Mouse (Mus musculus) thymus, postnatal 0 days (tissue): ENCODE results near the gene Tmem14c. TPM values are rescaled to one million over a fixed set of nuclear protein-coding genes. Genes with fewer than 3 reads are reported as not detected.

ENCODE experiments used
- DNase-seq: peaks from one replicate; pipeline ENCODE4 v3.0.0-alpha.2; 2015; ENCODE audit warnings: low spot score
- polyA plus RNA-seq: library from polyadenylated mRNA; unstranded; fragments of >200 nt; fragmentation: Nextera tagmentation; extraction: Ambion mirVana; gene quantifications from 2 replicates; pipeline ENCODE4 v1.2.1, GENCODE M21; 2015

Tmem14c gene
- polyA plus RNA-seq, 1 experiment from 2014 or later, result 260 TPM

DNA sequence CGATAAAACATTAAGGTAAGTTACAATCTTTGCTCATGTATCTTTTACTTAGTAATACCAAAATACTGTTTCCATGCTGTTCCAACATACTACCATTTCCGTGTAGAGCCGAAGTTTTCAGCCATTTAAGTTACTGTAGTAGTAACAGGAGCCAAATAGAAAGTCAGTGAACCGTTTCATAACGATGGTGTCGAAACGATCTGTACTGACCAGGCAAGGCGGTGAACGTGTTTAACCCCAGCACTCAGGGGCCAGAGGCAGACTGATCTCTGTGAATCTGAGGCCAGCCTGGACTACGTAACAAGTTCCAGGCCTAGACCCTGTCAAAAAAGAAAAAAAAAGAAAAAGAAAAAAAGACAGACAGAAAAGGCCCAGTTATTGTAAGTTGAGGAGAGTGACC is 7.8 kb upstream of the Tmem14c start:
- DNase-seq, result no peak

DNA sequence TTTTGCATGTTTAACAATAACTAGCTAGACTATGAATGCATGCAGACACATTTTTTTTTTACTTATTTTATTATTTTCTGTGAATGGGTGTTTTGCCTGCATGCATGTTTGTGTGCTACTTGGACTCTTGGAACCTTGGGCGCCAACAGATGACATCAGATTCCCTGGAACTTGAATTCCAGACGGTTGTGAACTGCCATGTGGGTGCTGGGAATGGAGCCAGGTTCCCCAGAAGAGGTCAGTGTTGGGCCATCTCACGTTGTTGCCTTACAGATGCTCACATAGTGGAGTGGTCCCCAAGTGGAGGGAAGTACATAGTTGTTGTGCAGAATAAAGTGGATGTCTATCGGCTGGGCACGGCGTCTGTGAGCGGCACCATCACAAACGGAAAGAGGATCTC is 7.1 kb upstream of the Tmem14c start:
- no peak for DNase-seq

DNA sequence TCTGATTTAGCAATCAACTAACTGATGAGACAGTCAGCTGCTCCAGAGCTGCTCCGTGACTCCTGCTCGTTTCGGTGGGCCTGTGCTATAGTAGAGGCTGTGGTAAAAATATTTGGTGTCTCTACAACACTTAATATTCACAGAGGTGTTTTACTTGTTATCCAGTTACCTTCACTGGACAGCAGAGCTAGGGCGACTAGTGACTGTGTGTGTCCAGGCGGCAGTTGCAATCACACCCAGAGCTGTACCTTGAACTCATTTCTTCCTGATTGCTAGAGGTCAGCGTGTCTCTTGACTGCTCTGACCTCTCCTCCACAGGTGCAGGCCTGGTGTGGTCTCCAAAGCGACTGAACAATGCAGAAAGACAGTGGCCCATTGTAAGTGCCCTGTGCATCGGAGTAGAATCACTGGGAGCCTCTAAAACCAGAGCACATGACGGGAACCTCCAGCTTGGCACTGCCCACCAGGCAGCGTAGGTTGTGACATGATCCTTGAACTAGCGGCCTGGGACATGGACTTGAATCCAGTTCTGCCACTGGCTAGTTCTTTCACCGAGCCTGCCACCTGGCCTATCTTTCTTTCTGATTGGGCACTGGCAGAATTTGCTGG is 809 bp downstream of the Tmem14c start:
- no peak for DNase-seq

DNA sequence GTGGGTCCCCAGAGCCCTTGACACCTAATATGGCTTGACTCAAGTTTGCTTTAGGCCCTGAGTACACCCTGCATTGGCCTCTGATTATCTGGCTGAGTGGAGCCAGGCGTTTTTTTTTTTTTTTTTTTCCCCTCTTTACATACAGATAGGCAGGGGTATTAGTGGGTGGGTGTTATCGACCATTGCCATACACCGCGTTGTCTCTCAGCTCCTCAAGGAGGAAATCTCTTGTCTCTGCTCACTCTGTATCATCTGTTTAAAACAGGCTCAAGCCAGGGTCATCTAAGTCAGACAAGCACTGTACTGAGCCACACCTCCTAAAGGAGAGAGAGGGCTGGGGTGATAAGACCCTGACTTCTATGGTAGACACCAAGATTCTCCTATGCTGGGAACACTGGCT is 1.7 kb downstream of the Tmem14c start:
- DNase-seq, result no peak

DNA sequence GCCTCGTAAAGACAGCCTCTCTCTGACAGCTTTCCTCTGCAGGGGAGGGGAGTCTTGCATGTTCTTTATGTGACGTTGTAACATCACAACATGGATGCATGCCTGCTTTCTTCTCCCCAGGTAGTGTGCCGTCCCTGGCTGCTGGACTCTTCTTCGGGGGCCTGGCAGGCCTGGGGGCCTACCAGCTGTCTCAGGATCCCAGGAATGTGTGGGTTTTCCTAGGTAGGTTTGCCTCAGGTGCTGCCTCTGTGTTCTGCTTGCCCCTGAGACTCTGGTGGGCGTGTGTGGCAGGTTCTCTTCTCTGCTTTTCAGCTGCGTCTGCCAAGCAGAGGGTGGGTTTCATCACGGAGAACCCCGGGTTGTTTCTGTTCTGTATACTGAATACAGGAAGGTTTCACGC is 2.1 kb downstream of the Tmem14c start:
- no peak for DNase-seq

DNA sequence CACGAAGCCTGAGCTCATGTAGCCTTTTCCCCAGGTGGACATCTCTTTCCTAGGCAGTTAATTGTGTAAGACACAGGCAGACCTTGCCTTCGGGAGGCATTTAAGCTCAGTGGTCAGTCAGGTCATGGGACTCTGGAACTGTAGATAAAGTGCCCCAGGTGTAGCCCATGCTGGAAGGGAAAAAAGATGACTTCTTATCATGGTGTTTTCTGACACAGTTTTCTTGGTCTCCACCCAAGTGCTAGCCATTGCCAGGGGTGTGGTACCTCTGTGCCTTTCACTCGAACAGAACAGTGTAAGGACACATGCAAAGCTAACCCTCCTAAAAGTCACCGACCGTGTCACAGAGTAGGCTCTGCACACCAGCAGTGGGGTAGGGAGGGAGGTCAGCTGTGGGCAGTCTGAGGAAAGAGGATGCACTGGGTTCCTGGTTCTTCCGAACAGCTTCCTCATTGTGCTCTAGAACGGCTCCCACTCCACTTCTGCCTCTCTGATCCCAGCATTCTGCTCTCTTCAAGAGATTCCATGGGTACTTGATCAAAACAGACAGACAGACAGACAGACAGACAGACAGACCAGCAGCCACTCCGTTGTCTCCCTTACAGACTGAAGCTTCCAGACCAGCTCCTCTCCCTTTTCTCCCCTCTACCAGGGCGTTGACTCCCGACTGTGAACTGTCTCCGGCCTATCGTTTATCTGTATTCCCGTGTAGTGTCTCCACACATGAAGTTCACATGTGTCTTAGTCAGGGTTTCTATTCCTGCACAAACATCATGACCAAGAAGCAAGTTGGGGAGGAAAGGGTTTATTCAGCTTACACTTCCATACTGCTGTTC is 2.9 kb downstream of the Tmem14c start:
- DNase-seq, result no peak

DNA sequence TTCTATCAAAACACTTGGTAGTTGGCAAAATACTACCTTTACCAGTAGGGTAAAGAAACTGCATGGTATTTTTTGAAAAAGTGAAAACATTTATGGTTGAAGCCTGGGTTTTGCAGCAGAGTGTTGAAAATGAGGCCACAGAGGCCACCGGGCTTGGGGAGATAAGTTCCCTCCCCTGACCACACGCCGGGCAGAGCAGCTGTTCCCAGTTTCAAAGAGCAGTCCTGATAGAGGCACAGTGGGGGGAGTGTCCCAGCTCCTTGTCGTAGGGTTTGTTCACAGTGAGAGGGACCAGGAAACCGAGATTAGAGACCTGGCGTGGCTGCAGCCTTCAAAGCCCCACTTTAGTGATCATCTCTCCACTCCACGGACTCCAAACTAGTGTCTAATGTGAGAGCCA is 4.4 kb downstream of the Tmem14c start:
- DNase-seq, result no peak

DNA sequence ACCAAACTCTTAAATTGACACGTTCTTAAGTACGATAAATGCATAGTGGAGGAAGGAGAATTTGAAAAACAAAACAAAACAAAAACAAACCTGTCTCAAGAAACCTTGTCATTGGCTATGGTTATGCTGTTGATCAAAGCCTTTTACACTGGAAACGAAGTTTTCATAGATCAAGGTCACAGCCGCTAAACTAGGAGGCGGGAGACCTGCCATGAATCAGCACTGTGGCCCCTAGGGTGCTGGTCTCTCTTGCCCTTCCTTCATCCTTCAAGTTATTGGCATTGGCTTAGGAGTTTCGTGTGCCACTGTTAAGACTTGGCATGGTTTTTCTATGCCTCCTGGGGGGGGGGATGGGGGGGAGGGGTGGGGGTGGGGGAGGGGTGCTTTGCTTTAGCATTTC is 5.5 kb downstream of the Tmem14c start:
- DNase-seq, result no peak

DNA sequence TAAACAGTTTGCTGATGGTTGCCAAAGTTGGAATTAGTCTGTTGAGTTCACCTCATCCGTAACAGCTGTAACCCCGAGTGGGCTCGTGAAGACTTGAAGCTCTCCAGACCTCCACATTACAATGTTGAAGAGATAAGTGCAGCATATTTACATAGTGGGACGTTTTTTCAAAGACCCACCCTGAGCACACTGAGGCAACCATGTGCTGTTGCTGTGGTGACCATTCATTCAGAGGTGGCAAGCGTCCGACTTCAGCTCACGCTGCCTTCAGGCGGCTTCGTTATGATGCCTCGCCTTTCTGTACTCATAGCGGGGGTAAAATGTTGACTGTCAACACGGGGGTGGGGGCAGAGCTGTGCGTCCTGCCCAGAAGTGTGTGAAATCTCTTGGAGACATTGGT is 6.0 kb downstream of the Tmem14c start:
- DNase-seq, result no peak

DNA sequence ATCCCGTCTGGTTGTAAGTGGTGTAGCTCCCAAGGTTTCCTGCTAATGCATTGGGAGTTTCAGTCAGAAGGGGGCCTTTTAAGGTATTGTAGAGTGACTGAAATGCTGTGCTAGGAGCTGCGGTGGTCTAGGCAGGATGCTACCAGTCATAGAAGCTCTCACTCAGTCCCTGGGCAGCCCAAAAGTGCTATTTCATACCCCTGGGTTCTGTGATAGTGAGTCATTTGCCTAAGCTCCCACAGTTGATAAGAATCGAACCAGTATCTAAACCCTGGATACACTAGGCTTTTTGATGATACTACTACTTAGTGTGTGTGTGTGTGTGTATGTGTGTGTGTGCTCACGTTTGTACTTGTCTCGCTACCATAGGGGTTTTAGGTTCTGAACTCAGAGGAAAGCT is 14.0 kb downstream of the Tmem14c start:
- no peak for DNase-seq

DNA sequence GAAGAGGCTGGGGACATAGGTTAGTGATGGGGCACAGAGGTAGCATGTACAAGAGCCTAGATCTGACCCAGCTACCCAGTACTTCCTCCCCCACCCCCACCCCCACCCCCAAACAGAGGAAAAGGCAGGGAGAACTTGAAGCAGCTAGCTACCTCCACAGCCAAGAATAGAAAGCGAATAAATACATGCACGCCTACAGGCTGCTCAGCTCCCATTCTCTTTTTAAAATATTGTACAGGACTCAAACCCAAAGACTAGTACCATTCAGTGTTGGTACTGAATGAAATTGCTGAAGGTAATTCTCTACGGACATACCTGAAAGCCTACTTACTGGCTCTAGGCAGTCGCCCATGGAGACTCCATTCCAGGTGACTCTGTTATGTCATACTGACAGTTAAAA is 26.4 kb downstream of the Tmem14c start:
- no peak for DNase-seq

DNA sequence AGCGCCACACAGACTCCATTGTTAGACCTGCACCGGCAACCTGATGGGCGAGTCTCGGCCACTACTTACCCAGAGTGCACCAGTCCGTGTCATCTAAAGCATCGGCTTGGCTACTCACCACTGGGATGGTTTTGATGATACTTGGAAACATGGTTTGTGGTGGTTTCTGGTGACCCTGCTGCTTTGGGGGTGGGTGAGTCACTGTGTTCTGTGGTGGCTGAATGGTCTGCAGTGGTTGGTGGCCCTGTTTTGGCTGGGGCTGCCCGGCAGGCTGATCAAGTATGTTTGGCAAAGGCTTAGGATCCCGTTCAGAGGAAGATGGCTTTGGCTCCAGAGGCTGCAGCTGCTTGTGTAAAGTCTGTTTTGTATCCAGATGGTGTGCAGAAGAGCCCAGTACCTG is 29.8 kb downstream of the Tmem14c start:
- DNase-seq, result no peak

DNA sequence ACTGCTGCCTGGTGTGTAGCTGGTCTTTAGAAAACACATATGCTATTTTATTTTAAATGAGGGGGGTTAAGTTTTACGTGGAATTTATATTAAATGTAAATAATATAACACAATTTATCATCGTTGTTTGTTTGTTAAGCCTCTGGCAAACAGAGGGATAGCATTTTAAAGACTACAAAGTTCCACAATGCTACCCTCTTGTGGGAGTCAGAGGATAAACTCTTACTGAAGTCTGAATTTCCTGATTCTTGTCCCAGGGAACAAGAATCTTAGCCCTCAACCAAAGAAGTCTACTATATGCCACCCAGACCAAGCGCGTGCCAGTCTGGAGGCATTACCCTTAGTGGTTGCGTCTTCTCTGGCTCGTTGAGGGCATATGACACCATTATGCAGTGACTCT is 31.2 kb downstream of the Tmem14c start:
- DNase-seq, result no peak

DNA sequence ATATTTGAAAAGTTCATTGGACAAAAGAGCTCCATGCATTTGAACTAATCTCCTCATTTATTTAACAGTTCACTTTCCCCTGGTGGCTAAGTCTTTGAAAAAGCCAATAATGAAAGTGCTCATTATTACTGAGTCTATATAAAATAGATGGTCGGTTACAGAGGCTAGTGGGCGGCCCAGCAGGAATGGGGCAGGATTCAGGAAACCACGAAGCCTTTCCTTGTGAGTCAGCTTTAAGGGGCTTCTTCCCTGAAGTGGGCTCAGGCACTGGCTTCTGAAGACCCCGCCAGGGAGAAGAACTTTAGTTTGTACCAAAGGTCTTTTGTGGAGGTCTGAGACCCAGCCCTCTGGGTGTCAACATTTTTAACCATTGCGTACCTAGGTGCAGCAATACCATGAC is 35.9 kb downstream of the Tmem14c start:
- no peak for DNase-seq

DNA sequence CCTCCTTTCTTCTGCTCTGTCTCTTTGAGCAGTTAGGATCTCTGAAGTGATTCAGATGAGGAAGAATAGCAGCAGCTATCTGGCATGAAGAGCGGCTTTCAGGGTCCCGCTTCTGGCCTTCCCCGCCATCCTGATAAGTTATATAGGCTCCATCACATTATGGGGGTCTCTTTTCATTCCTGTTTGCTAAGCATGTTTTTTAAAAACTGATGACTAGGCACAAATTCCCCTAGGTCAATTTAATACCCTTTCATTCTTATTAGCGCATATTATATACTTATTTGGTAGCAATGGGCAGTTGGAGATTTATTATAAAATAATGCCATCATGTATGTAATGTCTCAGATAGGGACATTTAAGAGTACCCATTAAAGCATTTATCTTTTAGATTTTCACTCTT is 51.5 kb downstream of the Tmem14c start:
- no peak for DNase-seq

DNA sequence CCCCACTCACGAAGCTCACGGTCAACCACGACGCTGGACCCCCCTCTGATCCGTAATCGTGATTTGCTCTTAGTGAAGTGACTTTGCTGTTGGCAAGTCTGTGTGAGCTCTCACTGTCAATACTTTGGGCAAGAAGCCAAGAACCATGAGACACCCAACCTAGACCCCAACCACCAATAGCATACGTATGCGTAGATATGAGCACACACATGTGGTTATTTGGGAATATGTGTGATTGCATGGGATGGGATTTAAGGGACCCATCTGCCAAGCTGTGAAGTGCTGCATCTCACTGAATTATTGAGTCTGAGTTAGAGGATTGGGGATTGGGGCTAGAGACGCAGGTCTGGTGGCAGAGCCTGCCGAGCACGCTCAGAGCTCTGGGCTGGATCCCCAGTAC is 55.5 kb downstream of the Tmem14c start:
- no peak for DNase-seq

Other genes starting within 250 kb of the Tmem14c start
- gene Gcnt2, start 156.5 kb upstream of the Tmem14c start, polyA plus RNA-seq, result 0.77 and 0.82 TPM in 2 replicates
- gene Pak1ip1, start 15.3 kb upstream of the Tmem14c start, polyA plus RNA-seq, result 85.4 and 90.9 TPM in 2 replicates
- gene Mak, start 63.4 kb downstream of the Tmem14c start, polyA plus RNA-seq, result 0.07 and 0.10 TPM in 2 replicates
- 0.07 and 0.15 TPM in 2 replicates for gene Gcm2, start 94.7 kb downstream of the Tmem14c start, polyA plus RNA-seq
- gene Sycp2l, start 98.0 kb downstream of the Tmem14c start, polyA plus RNA-seq, result not detected in 2 replicates
- gene Elovl2, start 204.1 kb downstream of the Tmem14c start, polyA plus RNA-seq, result 0.08 and 0.27 TPM in 2 replicates
- gene Smim13, start 233.6 kb downstream of the Tmem14c start, polyA plus RNA-seq, result 12.4 and 14.6 TPM in 2 replicates